Mouse (Mus musculus): ENCODE results near the gene Rsrc1. TPM values are rescaled to one million over a fixed set of nuclear protein-coding genes. Genes with fewer than 3 reads are reported as not detected.

The Rsrc1 gene
- polyA plus RNA-seq, 1 experiment from 2014 or later = 37.0 TPM

DNA sequence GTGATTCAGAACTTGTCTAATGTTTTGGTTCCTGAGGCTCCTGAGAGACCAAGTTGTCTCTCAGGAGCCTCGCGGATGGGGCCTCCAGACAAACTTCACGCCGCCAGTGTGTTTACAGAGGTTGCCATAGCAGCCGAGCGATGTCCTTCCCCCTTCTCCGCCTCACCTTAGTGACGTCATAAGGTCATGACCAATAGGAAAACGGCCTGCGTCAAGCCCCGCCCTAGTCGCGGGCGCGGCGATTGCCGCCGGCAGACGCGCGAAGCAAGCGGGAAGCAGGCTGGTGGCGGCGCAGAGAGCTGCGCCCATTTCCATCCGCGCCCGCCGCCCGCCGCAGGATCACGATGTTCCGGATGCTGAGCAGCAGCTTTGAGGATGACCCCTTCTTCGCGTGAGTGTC is 392.7 kb downstream of the Rsrc1 start, which contains the start of gene Mlf1:
Gene Mlf1 (plus strand): TSS at position 226 of the 400 bp plus-strand sequence.
- H3K9ac ChIP-seq (replicated peaks; ENCODE audit: low read depth, low read length) = 0 out of 2 replicates have a peak within 1 kb of the TSS, but pooled peaks have one; percentile 10
- under 1% methylated on average over 35 of the region's 35 CpGs for WGBS

DNA sequence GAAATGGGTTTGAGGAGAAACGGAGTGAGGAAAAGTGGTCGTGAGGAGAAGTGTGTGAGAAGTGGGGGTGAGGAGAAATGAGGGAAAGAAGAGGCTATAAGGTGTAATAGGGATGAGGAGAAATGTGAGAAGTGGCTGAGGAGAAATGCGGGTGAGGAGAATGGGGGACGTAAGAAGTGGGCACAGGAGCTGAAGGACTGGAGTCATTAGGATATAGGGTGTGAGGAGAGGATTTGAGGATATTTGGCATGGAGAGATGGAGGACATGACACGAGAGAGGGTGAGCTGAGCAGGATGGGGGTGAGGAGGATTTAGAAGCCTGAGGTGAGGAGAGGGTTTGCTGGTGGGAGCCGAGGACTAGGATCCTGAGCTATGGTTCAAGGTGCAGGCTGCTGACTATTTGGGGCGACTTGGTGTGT is 393.2 kb downstream of the Rsrc1 start:
- 38% methylated on average over 7 of the region's 7 CpGs for WGBS

More for the DNA sequence above, 392.7 kb downstream of the Rsrc1 start, which contains the start of gene Mlf1:
- ATAC-seq (ENCODE audit: insufficient number of reproducible peaks, insufficient read depth, low FRiP score, low read depth) = peak; percentile 96
- no peaks in the 10 kb centered on the region for H3K9me3 ChIP-seq (ENCODE audit: control insufficient read depth, low read depth, low read length)
- H3K4me3 ChIP-seq (ENCODE audit: low read depth, low read length) = peak within 1 kb of the TSS; percentile 43
- no peaks in the 10 kb centered on the region for H3K27me3 ChIP-seq (ENCODE audit: control insufficient read depth, insufficient read depth, low read length)
- peak within 1 kb of the TSS; percentile 74 for H3K4me2 ChIP-seq (replicated peaks; ENCODE audit: low read depth, low read length)
- no peaks in the 10 kb centered on the region for H3K36me3 ChIP-seq (ENCODE audit: control insufficient read depth, insufficient read depth, low read length)
- H3K27ac ChIP-seq (ENCODE audit: low read length) = no peak within 1 kb of the TSS
- no peaks in the 10 kb centered on the region for H3K4me1 ChIP-seq (ENCODE audit: control insufficient read depth, insufficient read depth, low read length)

DNA sequence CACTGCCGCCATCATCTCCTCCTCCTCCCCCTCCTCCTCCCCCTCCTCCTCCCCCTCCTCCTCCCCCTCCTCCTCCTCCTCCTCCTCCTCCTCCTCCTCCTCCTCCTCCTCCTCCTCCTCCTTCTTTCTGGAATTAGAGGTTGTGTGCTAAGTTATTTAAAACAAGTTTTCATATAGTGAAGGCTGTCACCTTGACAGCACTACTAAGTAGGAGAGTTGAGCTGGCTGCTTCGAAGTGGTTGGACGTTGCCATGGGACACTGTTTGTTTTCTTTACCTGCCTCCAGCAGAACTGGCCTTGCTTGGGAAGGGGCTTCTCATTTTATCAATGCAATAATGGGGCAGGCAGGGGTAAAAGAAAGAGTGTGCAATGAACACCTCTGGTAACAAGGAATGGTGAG is 393.9 kb downstream of the Rsrc1 start, which contains the start of gene Gm17402:
Gene Gm17402 (minus strand): TSS at position 101 of the 400 bp plus-strand sequence.
- no peak for ATAC-seq (ENCODE audit: insufficient number of reproducible peaks, insufficient read depth, low FRiP score, low read depth)
- no peak within 1 kb of the TSS for H3K27ac ChIP-seq (ENCODE audit: low read length)
- no peaks in the 10 kb centered on the region for H3K36me3 ChIP-seq (ENCODE audit: control insufficient read depth, insufficient read depth, low read length)
- 40% methylated on average over 3 of the region's 3 CpGs for WGBS
- H3K9ac ChIP-seq (replicated peaks; ENCODE audit: low read depth, low read length) = 0 out of 2 replicates have a peak within 1 kb of the TSS, but pooled peaks have one; percentile 10
- H3K4me2 ChIP-seq (replicated peaks; ENCODE audit: low read depth, low read length) = peak within 1 kb of the TSS; percentile 74
- H3K4me3 ChIP-seq (ENCODE audit: low read depth, low read length) = peak within 1 kb of the TSS; percentile 43
- H3K4me1 ChIP-seq (ENCODE audit: control insufficient read depth, insufficient read depth, low read length) = no peaks in the 10 kb centered on the region
- H3K9me3 ChIP-seq (ENCODE audit: control insufficient read depth, low read depth, low read length) = no peaks in the 10 kb centered on the region
- no peaks in the 10 kb centered on the region for H3K27me3 ChIP-seq (ENCODE audit: control insufficient read depth, insufficient read depth, low read length)

More for the DNA sequence above, 393.2 kb downstream of the Rsrc1 start:
- Histone ChIP-seq H3K9me3 (ENCODE audit: control insufficient read depth, low read depth, low read length) (no peaks in the 10 kb centered on the region), H3K4me2 (replicated peaks; ENCODE audit: low read depth, low read length) (peak overlapping the region; percentile 74), H3K27me3 (ENCODE audit: control insufficient read depth, insufficient read depth, low read length) (no peaks in the 10 kb centered on the region), H3K27ac (ENCODE audit: low read length) (no peak overlapping the region), H3K9ac (replicated peaks; ENCODE audit: low read depth, low read length) (0 out of 2 replicates have a peak overlapping the region, but pooled peaks have one; percentile 10), H3K4me1 (ENCODE audit: control insufficient read depth, insufficient read depth, low read length) (no peaks in the 10 kb centered on the region), H3K4me3 (ENCODE audit: low read depth, low read length) (peak overlapping the region; percentile 43), H3K36me3 (ENCODE audit: control insufficient read depth, insufficient read depth, low read length) (no peaks in the 10 kb centered on the region)
- 0 out of 2 replicates have a peak, but pooled peaks have one; percentile 34 for ATAC-seq (ENCODE audit: insufficient number of reproducible peaks, insufficient read depth, low FRiP score, low read depth)

DNA sequence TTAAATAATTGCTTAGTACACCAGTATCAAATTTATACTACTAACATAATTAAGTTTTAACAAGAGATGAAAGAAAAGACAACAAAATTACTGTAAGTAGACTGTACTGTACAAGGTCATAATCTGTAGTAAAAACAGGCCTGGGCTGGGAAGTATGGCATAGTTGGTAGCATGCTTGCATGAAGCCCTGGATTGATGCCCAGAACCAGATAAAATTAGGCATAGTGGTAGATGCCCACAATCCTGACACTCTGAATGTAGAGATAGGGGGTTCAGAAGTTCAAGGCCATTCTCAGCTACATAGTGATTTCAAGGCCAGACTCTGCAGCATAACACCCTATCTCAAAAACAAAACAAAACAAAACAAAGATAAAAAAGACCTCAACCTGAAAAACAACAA is 397.0 kb downstream of the Rsrc1 start:
- Histone ChIP-seq H3K36me3 (ENCODE audit: control insufficient read depth, insufficient read depth, low read length) (no peaks in the 10 kb centered on the region), H3K4me1 (ENCODE audit: control insufficient read depth, insufficient read depth, low read length) (no peaks in the 10 kb centered on the region), H3K27ac (ENCODE audit: low read length) (no peak overlapping the region), H3K9me3 (ENCODE audit: control insufficient read depth, low read depth, low read length) (no peaks in the 10 kb centered on the region), H3K9ac (replicated peaks; ENCODE audit: low read depth, low read length) (no peak overlapping the region), H3K4me3 (ENCODE audit: low read depth, low read length) (no peak overlapping the region), H3K4me2 (replicated peaks; ENCODE audit: low read depth, low read length) (no peak overlapping the region), H3K27me3 (ENCODE audit: control insufficient read depth, insufficient read depth, low read length) (no peaks in the 10 kb centered on the region)
- no peak for ATAC-seq (ENCODE audit: insufficient number of reproducible peaks, insufficient read depth, low FRiP score, low read depth)

Other genes starting within 250 kb of the Rsrc1 start
- gene Shox2, start 381 bp downstream of the Rsrc1 start, polyA plus RNA-seq (2014; fragmentation: Nextera tagmentation; extraction: Ambion mirVana) = not detected in 2 replicates